Mouse (Mus musculus) liver, postnatal 0 days (tissue): ENCODE measurements around the gene Wnt3a.

Experiments used
- CTCF ChIP-seq: sonication (generic); IDR thresholded peaks from 2 replicates; pipeline ENCODE4 v1.5.1; 2016; ENCODE audit warnings: antibody characterized with exemption, low read depth
- EP300 ChIP-seq: IDR thresholded peaks from 2 replicates; pipeline ENCODE4 v1.6.1; 2016; ENCODE audit warnings: antibody characterized with exemption, low read depth, mild to moderate bottlenecking

DNA sequence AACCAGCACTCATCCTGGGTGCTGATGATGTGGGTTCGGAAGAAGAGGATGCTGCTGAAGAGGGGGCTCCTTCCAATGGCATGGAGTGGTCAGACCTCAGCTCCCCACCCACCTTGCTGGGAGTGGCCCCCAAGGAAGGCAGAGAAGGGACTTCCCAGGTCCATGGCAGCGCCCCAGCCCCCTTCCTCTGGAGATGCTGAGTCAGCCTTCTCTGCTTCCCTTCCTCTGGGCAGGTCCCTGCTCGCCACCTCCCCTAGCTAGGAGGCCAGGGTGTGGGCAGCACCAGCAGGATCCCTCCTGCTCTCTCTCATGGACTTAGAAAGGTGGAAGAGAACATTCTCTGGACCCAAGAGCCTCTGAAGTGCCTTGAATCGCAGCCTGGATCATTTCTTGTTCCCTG is 12.5 kb downstream of the Wnt3a start:
- TF ChIP-seq CTCF (no peak), EP300 (no peak)
